Mouse (Mus musculus) left cerebral cortex, adult 2 months (tissue): Measurements from ENCODE around the gene Gpr35. TPM values are rescaled to one million over a fixed set of nuclear protein-coding genes. Genes with fewer than 3 reads are reported as not detected.
A peak's percentile ranks its signal among the peaks of the same experiment; 100 is the strongest.

ENCODE experiments used
- DNase-seq, 2 experiments: peaks; one replicate each; pipeline ENCODE4 v3.0.0; 2021 to 2022; ENCODE audit warnings: low spot score in 2 of 2, mixed read lengths in 1 of 2; ENCODE audit errors: extremely low spot score in 1 of 2
- H3K27ac ChIP-seq: fragments of 200-600 bp; 2 replicates; pipeline ENCODE4 v1.8.1; 2022
- H3K4me3 ChIP-seq: fragments of 200-600 bp; 2 replicates; pipeline ENCODE4 v1.8.1; 2022
- CTCF ChIP-seq: fragments of 200-600 bp; IDR thresholded peaks from 2 replicates; pipeline ENCODE4 v1.8.1; 2022; ENCODE audit warnings: antibody characterized with exemption, mild to moderate bottlenecking, moderate library complexity
- intact Hi-C: fragments of 180-260 bp; cut with DNase I; formaldehyde crosslinking; loops from one replicate; pipeline ENCODE4 v1.15.1; 2025
- total RNA-seq, 2 experiments: library from RNA; stranded (reverse); gene quantifications; 2 replicates each; pipeline ENCODE4 v1.2.3; 2021

Gpr35 gene
- total RNA-seq, 2 experiments from 2014 or later = 0.16 to 1.1 TPM

DNA sequence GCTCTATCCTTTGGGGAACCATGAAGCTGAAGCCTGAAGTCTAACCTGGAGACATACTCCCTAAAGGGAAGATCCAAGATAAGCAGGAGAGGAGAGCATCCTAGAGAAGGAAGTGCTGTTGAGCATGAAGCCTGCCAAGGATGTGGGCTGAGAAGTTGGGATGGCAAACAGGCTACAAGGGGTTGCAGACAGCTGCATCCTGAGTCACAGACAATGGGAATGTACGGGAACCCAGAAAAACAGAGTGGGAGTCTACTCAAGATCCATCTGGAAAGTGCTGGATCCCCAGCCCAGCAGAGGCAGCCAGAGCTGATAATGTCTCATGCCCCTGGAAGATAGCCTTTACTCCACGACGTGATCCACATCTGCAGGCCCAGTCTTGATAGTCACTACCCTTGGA is 80.5 kb downstream of the Gpr35 start:
- Histone ChIP-seq H3K4me3 (no peak overlapping the region), H3K27ac (peak overlapping the region; percentile 34; the same call in 1 of the 2 replicates)
- DNase-seq = no peak
- no peak for TF ChIP-seq CTCF
- intact Hi-C loops = no loop called here

- no peak for TF ChIP-seq CTCF
- no peak for DNase-seq
- intact Hi-C loops = no loop called here
- Histone ChIP-seq H3K4me3 (no peak overlapping the region), H3K27ac (no peak overlapping the region)
These were observed 83.3 kb downstream of the Gpr35 start for GRCm38 (mm10) chr1:93033989-93034388.

DNA sequence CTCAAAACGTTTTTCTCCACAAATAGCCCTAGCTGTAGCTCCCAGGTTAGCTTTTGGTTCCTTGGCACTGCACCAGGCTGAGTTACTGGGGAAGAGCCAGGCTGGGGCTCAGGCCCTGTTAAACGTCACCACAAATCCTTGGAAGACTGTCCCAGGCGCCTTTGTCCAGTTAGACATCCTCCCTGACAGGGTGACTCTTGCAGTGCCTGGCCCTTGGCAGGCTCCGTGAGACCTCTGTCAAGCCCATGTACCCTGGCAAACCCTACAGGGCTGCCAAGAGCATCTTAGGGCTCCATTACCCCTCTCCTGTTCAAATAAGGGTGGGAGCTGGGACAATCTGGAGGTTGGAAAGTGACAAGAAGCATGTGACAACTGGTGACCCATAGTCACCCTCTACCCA is 85.3 kb downstream of the Gpr35 start:
- no peak for DNase-seq
- H3K4me3 ChIP-seq = no peak overlapping the region
- intact Hi-C loops = no loop called here
- no peak for TF ChIP-seq CTCF
- no peak overlapping the region for H3K27ac ChIP-seq

Other genes starting within 250 kb of the Gpr35 start
- 10 to 100 TPM; 88.7 to 94.1 TPM for gene Gpc1, start 119.2 kb upstream of the Gpr35 start, total RNA-seq
- under 1 TPM; 0.29 to 0.37 TPM for gene Ankmy1, start 48.0 kb upstream of the Gpr35 start, total RNA-seq
- 10 to 100 TPM; 15.8 to 16.2 TPM for gene Dusp28, start 43.9 kb upstream of the Gpr35 start, total RNA-seq
- gene Rnpepl1, start 40.1 kb upstream of the Gpr35 start, total RNA-seq = 10 to 100 TPM; 30.2 to 37.4 TPM
- gene Capn10, start 16.5 kb upstream of the Gpr35 start, total RNA-seq = 10 to 100 TPM; 39.0 to 40.1 TPM
- not detected for gene Aqp12, start 55.5 kb downstream of the Gpr35 start, total RNA-seq
- 100 to 1,000 TPM; 730 to 772 TPM for gene Kif1a, start 151.1 kb downstream of the Gpr35 start, total RNA-seq
- not detected for gene Agxt, start 184.4 kb downstream of the Gpr35 start, total RNA-seq
- gene 2310007B03Rik, start 210.1 kb downstream of the Gpr35 start, total RNA-seq = not detected
- gene Crocc2, start 217.9 kb downstream of the Gpr35 start, total RNA-seq = under 1 TPM; 0.07 to 0.12 TPM